Mouse (Mus musculus): ENCODE measurements around the gene Taf5l.

DNA sequence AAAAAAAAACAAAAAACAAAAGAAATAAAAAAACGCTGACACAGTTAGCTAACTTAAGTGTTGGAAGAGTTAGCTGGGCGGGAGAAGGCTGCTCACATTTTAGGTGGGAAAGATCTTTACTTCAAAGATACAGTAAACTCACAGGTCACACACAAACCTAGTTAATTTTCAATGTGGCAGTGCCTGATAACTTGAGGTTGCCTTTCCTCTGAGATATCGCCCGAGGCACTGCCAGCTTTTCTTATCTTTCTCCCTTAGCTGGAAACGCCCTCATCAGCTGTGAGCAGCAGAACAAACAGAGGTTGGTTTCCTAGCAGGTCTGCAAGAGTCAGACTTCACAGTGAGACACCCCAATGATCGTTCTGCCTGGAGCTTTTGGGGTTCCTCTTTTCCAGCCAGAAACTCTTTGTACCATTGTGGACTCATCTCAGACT lies 32.6 kb downstream of the Taf5l start:
- TF ChIP-seq CTCF (IDR thresholded peaks at IDR 0.05; ENCODE audit: insufficient read depth, low read depth, low read length) (no peak), POLR2A (IDR thresholded peaks at IDR 0.05; ENCODE audit: insufficient read depth, low read depth, low read length) (no peak)

Data from olfactory bulb, adult 2 months (tissue).